Mouse (Mus musculus) kidney, embryonic 15.5 days (tissue): Measurements from ENCODE around the gene Prickle1. TPM values are rescaled to one million over a fixed set of nuclear protein-coding genes. Genes with fewer than 3 reads are reported as not detected.

ENCODE experiments used
- ATAC-seq: fragments of 200-750 bp; cut with Nextera tagmentation; replicated peaks from 2 replicates; pipeline ENCODE4 v1.8.0; 2017; ENCODE audit warnings: moderate TSS enrichment; ENCODE audit not compliant: low FRiP score
- H3K27ac ChIP-seq: fragments of 300-500 bp; sonication (generic); 2 replicates; pipeline ENCODE4 v1.5.1; 2015; ENCODE audit warnings: mild to moderate bottlenecking, inconsistent platforms
- H3K27me3 ChIP-seq: fragments of 300-500 bp; sonication (generic); 2 replicates; pipeline ENCODE4 v1.6.1; 2015; ENCODE audit warnings: inconsistent platforms
- H3K36me3 ChIP-seq: fragments of 300-500 bp; sonication (generic); 2 replicates; pipeline ENCODE4 v1.6.1; 2015; ENCODE audit warnings: inconsistent platforms
- H3K4me1 ChIP-seq: fragments of 300-500 bp; sonication (generic); 2 replicates; pipeline ENCODE4 v1.6.1; 2015; ENCODE audit warnings: inconsistent platforms
- H3K4me2 ChIP-seq: fragments of 300-500 bp; sonication (generic); 2 replicates; pipeline ENCODE4 v1.6.1; 2015; ENCODE audit warnings: moderate library complexity, mild to moderate bottlenecking, inconsistent platforms
- H3K4me3 ChIP-seq: fragments of 300-500 bp; sonication (generic); replicated peaks from 2 replicates; pipeline ENCODE4 v1.5.1; 2015; ENCODE audit warnings: mild to moderate bottlenecking, inconsistent platforms
- H3K9ac ChIP-seq: fragments of 300-500 bp; sonication (generic); 2 replicates; pipeline ENCODE4 v1.6.1; 2015; ENCODE audit warnings: mild to moderate bottlenecking, inconsistent platforms
- H3K9me3 ChIP-seq: fragments of 300-500 bp; sonication (generic); replicated peaks from 2 replicates; pipeline ENCODE4 v1.6.1; 2016; ENCODE audit warnings: inconsistent platforms
- WGBS: fragments of 180-500 bp; shearing (Covaris S2); methylation state at CpG from one replicate; pipeline ENCODE4 v1.1.7; 2015; ENCODE audit warnings: mixed read lengths; 5-methylcytosine and 5-hydroxymethylcytosine counted together
- polyA plus RNA-seq: library from polyadenylated mRNA; unstranded; fragments of >200 nt; fragmentation: Nextera tagmentation; extraction: Ambion mirVana; gene quantifications from 2 replicates; pipeline ENCODE4 v1.2.1, GENCODE M21; 2015

Gene Prickle1
- polyA plus RNA-seq, 1 experiment from 2014 or later, result 27.0 TPM

- Histone ChIP-seq H3K9me3 (no peaks in the 10 kb centered on the region), H3K27ac (no peak overlapping the region), H3K4me1 (peaks cover 6% of the 10 kb centered on the region), H3K9ac (no peak overlapping the region), H3K4me3 (no peak overlapping the region), H3K4me2 (no peak overlapping the region), H3K27me3 (no peaks in the 10 kb centered on the region), H3K36me3 (no peaks in the 10 kb centered on the region)
- ATAC-seq, result no peak
- 79% methylated on average over 7 of the region's 7 CpGs for WGBS
Measured at GRCm38 (mm10) chr15:93537745-93538144, 57.9 kb downstream of the Prickle1 start.

- 81% methylated on average over 4 of the region's 4 CpGs for WGBS
- H3K9ac ChIP-seq, result no peak overlapping the region
Measured at GRCm38 (mm10) chr15:93536191-93536590, 59.5 kb downstream of the Prickle1 start.

GRCm38 (mm10) chr15:93530703-93531032 is 65.0 kb downstream of the Prickle1 start:
- no peak overlapping the region for H3K4me3 ChIP-seq
- H3K4me1 ChIP-seq, result peaks cover 24% of the 10 kb centered on the region
- no peak for ATAC-seq
- H3K27me3 ChIP-seq, result no peaks in the 10 kb centered on the region
- H3K27ac ChIP-seq, result 0 out of 2 replicates have a peak overlapping the region, but pooled peaks have one; percentile 37
- no peak overlapping the region for H3K9ac ChIP-seq
- WGBS, result 76% methylated on average over 3 of the region's 3 CpGs
- no peaks in the 10 kb centered on the region for H3K9me3 ChIP-seq
- no peak overlapping the region for H3K4me2 ChIP-seq
- H3K36me3 ChIP-seq, result no peaks in the 10 kb centered on the region

More at GRCm38 (mm10) chr15:93536191-93536590, 59.5 kb downstream of the Prickle1 start:
- Histone ChIP-seq H3K27me3 (no peaks in the 10 kb centered on the region), H3K36me3 (no peaks in the 10 kb centered on the region), H3K4me2 (no peak overlapping the region), H3K4me1 (peaks cover 12% of the 10 kb centered on the region), H3K9me3 (no peaks in the 10 kb centered on the region), H3K27ac (no peak overlapping the region), H3K4me3 (no peak overlapping the region)
- no peak for ATAC-seq

- Histone ChIP-seq H3K9me3 (no peaks in the 10 kb centered on the region), H3K36me3 (no peaks in the 10 kb centered on the region), H3K4me3 (no peak overlapping the region), H3K4me1 (peaks cover 23% of the 10 kb centered on the region), H3K27me3 (no peaks in the 10 kb centered on the region), H3K9ac (no peak overlapping the region), H3K4me2 (no peak overlapping the region), H3K27ac (peak overlapping the region; percentile 37; the same call in 1 of the 2 replicates)
- 41% methylated on average over 12 of the region's 12 CpGs for WGBS
- ATAC-seq, result no peak
Measured at GRCm38 (mm10) chr15:93529831-93530702, 65.6 kb downstream of the Prickle1 start.

- Histone ChIP-seq H3K27me3 (0 out of 2 replicates have a peak, but pooled peaks cover 3% of the 10 kb centered on the region), H3K4me3 (no peak overlapping the region), H3K36me3 (no peaks in the 10 kb centered on the region), H3K27ac (no peak overlapping the region), H3K4me2 (no peak overlapping the region), H3K9me3 (no peaks in the 10 kb centered on the region), H3K9ac (no peak overlapping the region), H3K4me1 (peaks cover 19% of the 10 kb centered on the region)
- ATAC-seq, result no peak
- 78% methylated on average over 5 of the region's 5 CpGs for WGBS
Measured at GRCm38 (mm10) chr15:93525305-93525917, 70.3 kb downstream of the Prickle1 start.

- no peak for ATAC-seq
- Histone ChIP-seq H3K4me3 (no peak overlapping the region), H3K27me3 (0 out of 2 replicates have a peak, but pooled peaks cover 3% of the 10 kb centered on the region), H3K9ac (no peak overlapping the region), H3K4me2 (no peak overlapping the region), H3K27ac (no peak overlapping the region), H3K4me1 (peaks cover 45% of the 10 kb centered on the region), H3K36me3 (no peaks in the 10 kb centered on the region), H3K9me3 (no peaks in the 10 kb centered on the region)
- 50% methylated on average over 3 of the region's 3 CpGs for WGBS
Measured at GRCm38 (mm10) chr15:93521787-93522180, 73.9 kb downstream of the Prickle1 start.

GRCm38 (mm10) chr15:93521088-93521786 is 74.5 kb downstream of the Prickle1 start:
- H3K4me1 ChIP-seq, result peaks cover 46% of the 10 kb centered on the region
- H3K9ac ChIP-seq, result no peak overlapping the region
- no peaks in the 10 kb centered on the region for H3K9me3 ChIP-seq
- no peak overlapping the region for H3K4me2 ChIP-seq
- no peak overlapping the region for H3K27ac ChIP-seq
- WGBS, result 70% methylated on average over 11 of the region's 11 CpGs
- no peak for ATAC-seq
- no peak overlapping the region for H3K4me3 ChIP-seq
- no peaks in the 10 kb centered on the region for H3K36me3 ChIP-seq
- H3K27me3 ChIP-seq, result 0 out of 2 replicates have a peak, but pooled peaks cover 3% of the 10 kb centered on the region

GRCm38 (mm10) chr15:93519836-93520826 is 75.6 kb downstream of the Prickle1 start:
- H3K27me3 ChIP-seq, result 0 out of 2 replicates have a peak, but pooled peaks cover 3% of the 10 kb centered on the region
- no peaks in the 10 kb centered on the region for H3K9me3 ChIP-seq
- peak overlapping the region; percentile 86 for H3K4me3 ChIP-seq
- 12% methylated on average over 17 of the region's 17 CpGs for WGBS
- peak overlapping the region; percentile 93 for H3K4me2 ChIP-seq
- H3K27ac ChIP-seq, result peak overlapping the region; percentile 84
- peak overlapping the region; percentile 82; the same call in 1 of the 2 replicates for H3K9ac ChIP-seq
- H3K36me3 ChIP-seq, result no peaks in the 10 kb centered on the region
- H3K4me1 ChIP-seq, result peaks cover 53% of the 10 kb centered on the region
- no peak for ATAC-seq

- Histone ChIP-seq H3K4me2 (peak overlapping the region; percentile 93), H3K9ac (peak overlapping the region; percentile 82), H3K27ac (peak overlapping the region; percentile 84), H3K4me1 (peaks cover 62% of the 10 kb centered on the region), H3K27me3 (0 out of 2 replicates have a peak, but pooled peaks cover 3% of the 10 kb centered on the region), H3K9me3 (no peaks in the 10 kb centered on the region), H3K36me3 (no peaks in the 10 kb centered on the region), H3K4me3 (peak overlapping the region; percentile 86)
- under 1% methylated on average over 78 of the region's 85 CpGs for WGBS
- ATAC-seq, result peak; percentile 90
Measured at GRCm38 (mm10) chr15:93518941-93519835, 76.5 kb downstream of the Prickle1 start.

GRCm38 (mm10) chr15:93518143-93518902 is 77.4 kb downstream of the Prickle1 start:
- Histone ChIP-seq H3K9me3 (no peaks in the 10 kb centered on the region), H3K27ac (peak overlapping the region; percentile 84), H3K36me3 (no peaks in the 10 kb centered on the region), H3K4me1 (peaks cover 69% of the 10 kb centered on the region), H3K4me3 (peak overlapping the region; percentile 86), H3K9ac (peak overlapping the region; percentile 82), H3K27me3 (0 out of 2 replicates have a peak, but pooled peaks cover 3% of the 10 kb centered on the region), H3K4me2 (peak overlapping the region; percentile 93)
- ATAC-seq, result no peak
- WGBS, result 5% methylated on average over 23 of the region's 23 CpGs
